Mouse (Mus musculus): ENCODE results near the gene Krtap3-1.

DNA sequence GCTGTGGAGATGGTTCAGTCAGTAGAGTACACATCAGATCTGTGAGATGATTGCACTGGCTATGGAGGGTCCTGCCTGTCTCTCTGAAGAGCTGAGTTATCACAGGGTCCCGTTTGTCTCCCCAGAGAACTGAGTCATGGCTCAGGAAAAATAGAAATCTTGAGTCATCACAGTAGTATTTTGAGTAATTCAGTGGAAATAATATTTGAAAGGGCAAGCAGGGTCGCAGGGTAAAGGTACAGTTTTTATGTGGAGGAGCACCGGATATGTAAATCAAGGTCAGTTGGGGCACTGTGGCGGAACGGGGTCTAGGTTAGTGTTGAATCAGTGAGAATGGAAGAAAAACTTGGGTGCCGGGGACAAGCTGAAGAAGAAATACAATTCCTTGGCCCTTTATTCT is 3.9 kb downstream of the Krtap3-1 start:
- TF ChIP-seq POLR2A (IDR thresholded peaks at IDR 0.05; ENCODE audit: low read depth, low read length) = no peak
- TF ChIP-seq CTCF (IDR thresholded peaks at IDR 0.05; ENCODE audit: borderline replicate concordance, insufficient read depth, low read length) = no peak
